ENCODE assay signal across 8 mouse cellular contexts in the genomic region with DNA sequence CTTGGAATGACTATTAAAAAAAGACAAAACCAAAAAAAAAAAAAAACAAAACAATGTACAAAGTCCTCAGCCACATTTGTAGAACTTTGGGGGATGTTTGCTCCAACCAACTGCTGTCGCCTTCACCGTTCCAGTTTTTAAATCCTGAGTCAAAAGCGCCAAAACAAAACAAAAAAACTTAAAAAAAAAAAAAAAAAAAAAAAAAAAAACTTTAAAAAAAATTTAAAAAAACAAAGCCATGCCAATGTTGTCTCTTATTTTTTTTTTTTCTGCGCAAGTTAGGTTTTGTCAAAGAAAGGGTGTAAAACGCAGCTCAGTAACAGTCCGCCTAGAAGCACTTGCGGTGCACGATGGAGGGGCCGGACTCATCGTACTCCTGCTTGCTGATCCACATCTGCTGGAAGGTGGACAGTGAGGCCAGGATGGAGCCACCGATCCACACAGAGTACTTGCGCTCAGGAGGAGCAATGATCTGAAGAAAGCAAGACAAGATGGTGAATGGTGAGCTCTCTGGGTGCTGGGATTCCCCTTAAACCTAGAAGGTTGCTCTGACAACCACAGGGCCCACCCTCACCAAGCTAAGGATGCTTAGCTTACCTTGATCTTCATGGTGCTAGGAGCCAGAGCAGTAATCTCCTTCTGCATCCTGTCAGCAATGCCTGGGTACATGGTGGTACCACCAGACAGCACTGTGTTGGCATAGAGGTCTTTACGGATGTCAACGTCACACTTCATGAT. TPM values are rescaled to one million over a fixed set of nuclear protein-coding genes. Genes with fewer than 3 reads are reported as not detected.
DNase-seq lines count a peak whose midpoint lies in the region; ATAC-seq and TF ChIP-seq lines count a peak whose summit lies in the region.

No protein-coding gene starts in this region.

- peaks cover 39% of the 10 kb centered on the region for H3K4me1 ChIP-seq in heart, embryonic 16.5 days (ENCODE audit: control insufficient read depth, insufficient read depth, low read length)
- H3K4me1 ChIP-seq in lung, postnatal 0 days (ENCODE audit: insufficient read depth, low read depth, low read length): peaks cover 15% of the 10 kb centered on the region

- 53% methylated on average over 14 of the region's 14 CpGs for WGBS in heart, embryonic 16.5 days
- WGBS in lung, postnatal 0 days: 44% methylated on average over 14 of the region's 14 CpGs

- peak overlapping the region; percentile 83 for H3K4me2 ChIP-seq in heart, embryonic 16.5 days (ENCODE audit: low read depth, low read length)
- peak overlapping the region; percentile 80 for H3K4me2 ChIP-seq in lung, postnatal 0 days (replicated peaks; ENCODE audit: low read depth, low read length)

- no peak for DNase-seq in layer of hippocampus, adult 2 months (ENCODE audit: low spot score in 2 of 2)
- no peak for DNase-seq in layer of hippocampus, adult 9-11 months
- DNase-seq in R1 (ENCODE audit: low read depth, low spot score) (peak; percentile 73), MN1 (ENCODE audit: low spot score) (no peak), adipocyte (ENCODE audit: low spot score) (no peak)
- no peak for DNase-seq in lung, postnatal 0 days (ENCODE audit: low spot score)
- no peak for DNase-seq in urinary bladder, postnatal 36 days (ENCODE audit: low spot score in 2 of 2)

- H3K9me3 ChIP-seq in heart, embryonic 16.5 days (replicated peaks; ENCODE audit: control insufficient read depth, low read length): no peaks in the 10 kb centered on the region
- H3K9me3 ChIP-seq in lung, postnatal 0 days (ENCODE audit: low read length): no peaks in the 10 kb centered on the region

- TF ChIP-seq EP300 in lung, postnatal 0 days (IDR thresholded peaks at IDR 0.05): no peak

- H3K9ac ChIP-seq in heart, embryonic 16.5 days (ENCODE audit: low read length): peak overlapping the region; percentile 100
- H3K9ac ChIP-seq in lung, postnatal 0 days (replicated peaks; ENCODE audit: low read depth): peak overlapping the region; percentile 100

- H3K27me3 ChIP-seq in heart, embryonic 16.5 days (ENCODE audit: control insufficient read depth, insufficient read depth, low read length): no peaks in the 10 kb centered on the region
- no peaks in the 10 kb centered on the region for H3K27me3 ChIP-seq in lung, postnatal 0 days (replicated peaks; ENCODE audit: insufficient read depth, low read length)

- peak overlapping the region; percentile 82 for H3K4me3 ChIP-seq in layer of hippocampus, adult 2 months
- H3K4me3 ChIP-seq in heart, embryonic 16.5 days (ENCODE audit: low read length): peak overlapping the region; percentile 100
- peak overlapping the region; percentile 100 for H3K4me3 ChIP-seq in lung, postnatal 0 days (ENCODE audit: low read depth, low read length)

- peak overlapping the region; percentile 100; the same call in 1 of the 2 replicates for H3K27ac ChIP-seq in layer of hippocampus, adult 2 months
- peak overlapping the region; percentile 100 for H3K27ac ChIP-seq in heart, embryonic 16.5 days (ENCODE audit: low read length)
- no peak overlapping the region for H3K27ac ChIP-seq in lung, postnatal 0 days (ENCODE audit: low read length)

- no peak for ATAC-seq in heart, embryonic 16.5 days (replicated peaks; ENCODE audit: extremely low read depth, insufficient read depth, low FRiP score)
- no peak for ATAC-seq in lung, postnatal 0 days

- H3K36me3 ChIP-seq in heart, embryonic 16.5 days (ENCODE audit: control insufficient read depth, insufficient read depth): peaks cover 41% of the 10 kb centered on the region
- peaks cover 53% of the 10 kb centered on the region for H3K36me3 ChIP-seq in lung, postnatal 0 days (ENCODE audit: insufficient read depth, low read length)

- TF ChIP-seq CTCF in layer of hippocampus, adult 2 months (conservative IDR thresholded peaks at IDR 0.05): no peak
- TF ChIP-seq CTCF in lung, postnatal 0 days (IDR thresholded peaks at IDR 0.05): no peak

RNA-seq across cellular contexts. Expression of a gene that starts 2.9 kb away (rescaled TPM):
- total RNA-seq in layer of hippocampus, adult 2 months (2021): 1,000 to 10,000 TPM; 3,149 to 3,251 TPM
- 5,062 and 5,724 TPM in 2 replicates for polyA plus RNA-seq in heart, embryonic 16.5 days (2015; fragmentation: Nextera tagmentation; extraction: Ambion mirVana)
- 18,716 and 19,008 TPM in 2 replicates for polyA plus RNA-seq in lung, postnatal 0 days (2015; fragmentation: Nextera tagmentation; extraction: Ambion mirVana)

RNA-seq across cellular contexts. Expression of a gene that starts 8.4 kb away (rescaled TPM):
- total RNA-seq in layer of hippocampus, adult 2 months (2021): 10 to 100 TPM; 36.7 to 39.9 TPM
- 7.5 and 8.3 TPM in 2 replicates for polyA plus RNA-seq in heart, embryonic 16.5 days (2015; fragmentation: Nextera tagmentation; extraction: Ambion mirVana)
- 6.3 and 7.9 TPM in 2 replicates for polyA plus RNA-seq in lung, postnatal 0 days (2015; fragmentation: Nextera tagmentation; extraction: Ambion mirVana)

RNA-seq across cellular contexts. Expression of a gene that starts 56.5 kb away (rescaled TPM):
- total RNA-seq in layer of hippocampus, adult 2 months (2021): 100 to 1,000 TPM; 172 to 173 TPM
- polyA plus RNA-seq in heart, embryonic 16.5 days (2015; fragmentation: Nextera tagmentation; extraction: Ambion mirVana): 115 and 129 TPM in 2 replicates
- polyA plus RNA-seq in lung, postnatal 0 days (2015; fragmentation: Nextera tagmentation; extraction: Ambion mirVana): 69.1 and 81.4 TPM in 2 replicates
